Mouse (Mus musculus) lung, postnatal 36 days (tissue): ENCODE results near the gene Kat14.

ENCODE experiments used
- DNase-seq: peaks from one replicate; pipeline ENCODE4 v3.0.0; 2022; ENCODE audit warnings: mixed read lengths

Gene Kat14

DNA sequence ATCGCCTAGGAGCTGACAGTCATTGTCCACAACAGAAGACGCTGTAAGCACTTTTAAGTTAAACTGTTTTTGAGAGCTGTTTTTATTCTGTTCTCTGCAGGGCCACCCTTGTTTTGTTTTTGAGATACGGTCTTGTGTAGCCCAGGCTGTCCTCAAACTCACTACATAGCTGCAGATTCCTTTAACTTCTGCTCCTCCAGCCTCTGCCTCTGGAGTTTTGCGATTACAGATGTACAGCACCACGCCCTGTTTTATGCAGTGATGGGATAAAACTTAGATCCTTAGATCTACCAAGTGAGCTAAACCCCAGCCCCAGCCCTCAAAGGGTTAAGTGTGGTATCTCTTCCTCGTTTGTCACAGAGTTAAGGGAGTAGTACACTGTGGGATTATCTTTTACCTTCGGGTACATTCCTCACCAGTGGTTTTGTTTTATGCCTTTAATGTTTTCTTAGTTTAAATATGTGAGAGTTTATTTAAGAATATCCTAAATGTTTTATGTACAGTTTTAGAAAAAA lies 13.9 kb downstream of the Kat14 start:
- no peak for DNase-seq

- DNase-seq = no peak
Observed at GRCm38 (mm10) chr2:144386296-144386695, 17.5 kb downstream of the Kat14 start.

- no peak for DNase-seq
Observed at GRCm38 (mm10) chr2:144388416-144388815, 19.6 kb downstream of the Kat14 start.

DNA sequence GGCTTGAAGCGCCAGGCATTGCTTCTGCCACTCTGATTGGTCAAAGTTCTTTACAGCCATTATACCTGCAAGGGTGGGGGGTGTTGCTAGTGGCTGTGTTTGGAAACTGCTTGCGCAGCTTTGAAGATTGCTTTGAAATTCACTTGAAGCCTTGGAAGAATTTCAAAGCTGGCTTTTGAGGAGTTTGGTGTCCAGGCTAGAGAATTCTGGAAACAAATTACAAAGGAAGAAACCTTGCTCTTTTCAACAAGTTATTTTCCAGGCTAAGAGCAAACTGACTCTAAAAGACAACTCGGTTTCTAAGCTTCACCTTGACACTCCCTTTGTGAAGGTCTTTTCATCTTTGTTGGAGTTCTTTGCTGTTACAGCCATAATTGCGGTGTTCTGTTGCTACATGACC lies 30.7 kb downstream of the Kat14 start:
- no peak for DNase-seq

GRCm38 (mm10) chr2:144400659-144401058 lies 31.9 kb downstream of the Kat14 start:
- DNase-seq = no peak

DNA sequence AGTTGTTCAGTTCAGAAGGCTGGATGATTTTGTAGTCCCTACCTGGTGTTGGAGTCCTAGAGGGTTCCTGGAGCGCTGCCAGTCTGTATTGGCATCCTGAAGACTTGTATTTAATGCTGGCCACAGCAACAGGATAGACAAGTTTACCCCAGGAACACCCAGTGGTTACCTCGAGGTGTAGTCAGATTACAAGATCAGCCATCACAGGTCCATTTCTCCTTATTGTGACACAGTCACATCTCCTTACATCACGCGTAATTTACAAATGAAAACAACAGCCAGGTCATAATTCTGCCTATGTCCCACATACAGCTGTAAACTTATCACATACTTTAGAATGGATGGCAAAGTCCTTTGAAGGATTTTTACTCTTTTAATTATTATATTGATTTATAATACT lies 40.3 kb downstream of the Kat14 start:
- no peak for DNase-seq

DNA sequence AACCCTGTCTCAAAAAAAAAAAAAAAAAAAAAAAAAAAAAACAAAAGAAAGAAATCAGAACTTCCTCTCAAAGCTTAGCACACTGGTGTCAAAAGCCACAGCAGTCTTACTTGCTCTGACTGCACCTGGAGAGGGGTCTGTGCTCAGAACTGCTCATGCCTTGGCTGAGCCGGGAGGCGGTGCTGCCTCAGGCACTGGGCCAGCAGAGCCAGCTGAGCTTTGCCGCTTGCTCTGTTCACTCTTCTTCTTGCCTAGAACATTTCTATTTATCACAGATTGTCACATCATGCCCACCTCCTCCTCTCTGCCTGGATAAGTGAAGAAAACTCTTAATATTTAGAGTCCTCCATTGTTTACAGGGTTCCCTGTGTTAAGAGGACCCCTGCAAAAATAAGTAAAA lies 41.8 kb downstream of the Kat14 start:
- DNase-seq = no peak

GRCm38 (mm10) chr2:144414646-144415045 lies 45.9 kb downstream of the Kat14 start:
- DNase-seq = no peak

- DNase-seq = no peak
Observed at GRCm38 (mm10) chr2:144416859-144417258, 48.1 kb downstream of the Kat14 start.

GRCm38 (mm10) chr2:144418062-144418461 lies 49.3 kb downstream of the Kat14 start:
- no peak for DNase-seq

DNA sequence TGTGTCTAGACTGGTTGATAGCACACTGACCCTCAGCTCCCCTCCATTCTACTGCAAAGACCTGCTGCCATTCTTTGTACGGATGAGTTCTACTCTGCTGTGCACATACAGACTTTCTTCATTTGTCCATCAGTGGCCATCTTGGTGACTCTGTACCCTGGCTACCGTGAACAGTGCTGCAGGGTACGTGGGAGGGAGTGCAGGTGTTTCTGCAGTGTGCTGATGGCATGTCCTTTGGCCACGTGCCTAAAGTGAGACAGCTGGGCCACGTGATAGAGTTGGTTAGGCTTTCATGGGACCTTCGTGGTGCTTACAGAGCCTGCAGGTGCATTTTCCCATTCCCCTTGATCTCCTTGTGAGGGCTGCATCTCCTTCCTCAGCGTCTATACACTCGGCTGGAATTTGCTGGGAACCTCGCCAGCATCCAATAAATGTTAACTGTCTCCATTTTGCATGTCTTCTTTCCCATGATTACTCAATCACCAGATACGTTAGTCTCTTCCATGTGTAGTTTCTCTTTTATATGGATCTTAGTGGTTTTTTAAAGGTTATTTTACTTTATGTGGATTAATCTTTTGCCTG lies 53.4 kb downstream of the Kat14 start:
- no peak for DNase-seq

GRCm38 (mm10) chr2:144425761-144426160 lies 57.0 kb downstream of the Kat14 start:
- no peak for DNase-seq

DNA sequence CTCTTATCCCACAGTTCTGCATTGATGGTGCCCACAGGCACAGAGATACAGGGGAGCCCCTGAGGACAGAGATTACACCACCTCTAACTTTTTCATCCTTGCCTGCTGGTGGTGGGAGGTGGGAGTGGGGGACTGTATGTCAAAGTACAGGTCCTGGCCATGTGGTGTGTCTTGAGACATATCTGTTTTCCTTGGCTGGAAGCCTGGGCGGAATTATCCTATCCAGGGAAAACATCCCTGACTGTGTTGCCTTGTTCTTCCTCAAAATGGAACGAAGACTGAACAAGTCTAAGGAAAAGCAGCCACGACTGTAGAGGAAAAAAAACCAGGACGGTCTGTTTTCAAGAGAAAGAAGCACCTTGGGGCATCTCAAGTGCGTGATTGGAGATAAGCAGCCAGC lies 59.1 kb downstream of the Kat14 start:
- DNase-seq = no peak

DNA sequence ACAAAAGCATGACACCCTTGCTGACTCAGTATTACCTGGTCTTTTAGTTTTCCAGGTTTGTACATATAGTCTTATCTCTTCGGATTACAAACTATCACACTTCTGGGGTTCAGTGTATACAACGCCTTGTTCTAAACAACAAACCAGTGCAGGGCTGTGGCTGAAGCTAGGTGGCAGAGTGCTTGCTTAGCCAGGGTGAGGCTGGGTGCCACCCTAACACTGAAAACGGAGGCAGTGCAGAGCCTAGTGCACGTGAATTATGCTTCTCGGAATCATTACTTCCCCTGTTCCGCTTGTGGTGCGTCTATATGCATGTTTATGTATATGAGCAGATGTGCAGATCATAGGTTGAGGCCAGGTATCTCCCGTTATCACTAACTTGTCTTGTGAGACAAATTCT lies 59.9 kb downstream of the Kat14 start:
- DNase-seq = no peak

GRCm38 (mm10) chr2:144429171-144429570 lies 60.4 kb downstream of the Kat14 start:
- no peak for DNase-seq

- no peak for DNase-seq
Observed at GRCm38 (mm10) chr2:144431286-144431825, 62.6 kb downstream of the Kat14 start.

- DNase-seq = no peak
Observed at GRCm38 (mm10) chr2:144435679-144436078, 66.9 kb downstream of the Kat14 start.

- peak; percentile 10 for DNase-seq
Observed at GRCm38 (mm10) chr2:144438424-144438823, 69.6 kb downstream of the Kat14 start.

- no peak for DNase-seq
Observed at GRCm38 (mm10) chr2:144439191-144439700, 70.5 kb downstream of the Kat14 start.

- DNase-seq = peak; percentile 73
Observed at GRCm38 (mm10) chr2:144441386-144441915, 72.7 kb downstream of the Kat14 start.

GRCm38 (mm10) chr2:144446360-144446999 lies 77.7 kb downstream of the Kat14 start:
- DNase-seq = no peak

- no peak for DNase-seq
Observed at GRCm38 (mm10) chr2:144450378-144450777, 81.6 kb downstream of the Kat14 start.

DNA sequence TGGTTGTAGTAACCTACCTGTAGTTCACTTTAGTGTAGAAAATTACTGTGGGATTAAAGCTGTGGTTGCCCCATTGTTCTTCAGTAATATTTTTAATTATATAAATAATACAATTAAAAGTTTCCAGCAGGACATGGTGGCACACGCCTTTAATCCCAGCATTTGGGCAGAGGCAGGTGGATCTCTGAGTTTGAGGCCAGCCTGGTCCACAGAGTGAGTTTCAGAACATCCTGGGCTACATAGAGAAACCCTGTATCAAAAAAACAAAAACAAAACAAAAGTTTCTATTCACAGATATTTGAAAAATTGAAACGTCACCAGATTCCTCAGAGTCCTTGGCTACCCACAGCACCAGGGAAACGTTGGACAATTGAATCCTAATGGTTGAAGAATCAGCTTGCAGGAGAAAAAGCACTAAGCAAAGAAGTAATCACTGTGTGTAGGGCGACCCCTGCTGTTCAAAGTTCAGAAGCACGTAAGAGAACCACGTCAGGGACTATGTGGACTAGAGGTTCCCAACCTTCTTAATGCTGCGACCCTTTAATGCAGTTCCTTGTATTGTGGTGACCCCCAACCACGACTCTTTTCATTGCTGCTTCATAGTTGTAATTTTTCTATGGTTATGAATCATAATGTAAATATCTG lies 83.7 kb downstream of the Kat14 start:
- DNase-seq = peak; percentile 90
